Mouse (Mus musculus) CH12.LX (cell line): Measurements from ENCODE around the gene Fhl3. TPM values are rescaled to one million over a fixed set of nuclear protein-coding genes. Genes with fewer than 3 reads are reported as not detected.

Experiments
- DNase-seq: peaks from one replicate; pipeline ENCODE4 v3.0.0-alpha.2; 2013; ENCODE audit errors: extremely low read depth
- H3K27ac ChIP-seq: 2 replicates; pipeline ENCODE4 v1.5.1; 2012; ENCODE audit warnings: low read depth, mild to moderate bottlenecking, control low read depth, moderate library complexity; ENCODE audit not compliant: insufficient read depth
- H3K27me3 ChIP-seq: replicated peaks from 2 replicates; pipeline ENCODE3; 2012; ENCODE audit warnings: inconsistent platforms
- H3K36me3 ChIP-seq, 2 experiments: replicated peaks in 1 of 2; 2 replicates each; pipeline versions ENCODE3 to v1.6.1; 2012; ENCODE audit warnings: inconsistent platforms in 1 of 2, low read length in 1 of 2, mild to moderate bottlenecking in 1 of 2, mixed read lengths in 1 of 2, moderate library complexity in 1 of 2; ENCODE audit not compliant: control insufficient read depth in 1 of 2, insufficient read depth in 1 of 2
- H3K4me1 ChIP-seq, 2 experiments: 2 replicates each; pipeline ENCODE4 v1.6.1; 2012; ENCODE audit warnings: inconsistent platforms in 1 of 2, moderate library complexity in 1 of 2; ENCODE audit not compliant: insufficient read depth in 2 of 2, control insufficient read depth in 1 of 2
- H3K4me2 ChIP-seq: 2 replicates; pipeline ENCODE4 v1.6.1; 2012; ENCODE audit warnings: low read depth, mild to moderate bottlenecking, control low read depth; ENCODE audit not compliant: poor library complexity, insufficient read depth, severe bottlenecking
- H3K4me3 ChIP-seq, 3 experiments: fragments of 150-350 bp in 1 of 3; sonication (generic) in 1 of 3; replicated peaks in 1 of 3; 2 replicates each; pipeline versions ENCODE3 to v1.5.1; 2011 to 2012; ENCODE audit warnings: low read depth in 2 of 3, low read length in 2 of 3, mild to moderate bottlenecking in 2 of 3, moderate library complexity in 2 of 3, control low read depth in 1 of 3, improper control_type of control experiment in 1 of 3, inconsistent platforms in 1 of 3, mixed read lengths in 1 of 3; ENCODE audit not compliant: poor library complexity in 1 of 3
- H3K79me2 ChIP-seq: replicated peaks from 2 replicates; pipeline ENCODE4 v1.6.1; 2012; ENCODE audit warnings: mild to moderate bottlenecking, moderate library complexity; ENCODE audit not compliant: control insufficient read depth, poor library complexity, insufficient read depth, severe bottlenecking; ENCODE audit errors: extremely low read depth
- H3K9ac ChIP-seq: 2 replicates; pipeline ENCODE4 v1.6.1; 2012; ENCODE audit warnings: low read depth, mild to moderate bottlenecking, control low read depth, moderate library complexity; ENCODE audit not compliant: insufficient read depth
- H3K9me3 ChIP-seq: replicated peaks from 2 replicates; pipeline ENCODE3; 2012; ENCODE audit warnings: low read length, inconsistent platforms, mixed read lengths
- CHD2 ChIP-seq: IDR thresholded peaks from 2 replicates; pipeline ENCODE4 v1.6.1; 2011; ENCODE audit warnings: low read length, improper control_type of control experiment
- CTCF ChIP-seq, 2 experiments: IDR thresholded peaks in 1 of 2; conservative IDR thresholded peaks in 1 of 2; 2 replicates each; pipeline ENCODE4 v1.5.1; 2011 to 2012; ENCODE audit warnings: low read depth in 2 of 2, low read length in 2 of 2, improper control_type of control experiment in 1 of 2, inconsistent platforms in 1 of 2, mild to moderate bottlenecking in 1 of 2, moderate library complexity in 1 of 2
- E2F4 ChIP-seq: IDR thresholded peaks from 2 replicates; pipeline ENCODE4 v1.6.1; 2011; ENCODE audit warnings: low read depth, low read length, improper control_type of control experiment; ENCODE audit not compliant: insufficient replicate concordance
- EP300 ChIP-seq: IDR thresholded peaks from 2 replicates; pipeline ENCODE4 v1.6.1; 2011; ENCODE audit warnings: low read length, improper control_type of control experiment
- ETS1 ChIP-seq: conservative IDR thresholded peaks from 2 replicates; pipeline ENCODE4 v1.6.1; 2012; ENCODE audit warnings: low read depth, mild to moderate bottlenecking, inconsistent platforms, low read length, improper control_type of control experiment, moderate library complexity
- GABPA ChIP-seq: IDR thresholded peaks from 2 replicates; pipeline ENCODE4 v1.6.1; 2012; ENCODE audit warnings: low read depth, low read length, improper control_type of control experiment, inconsistent platforms; ENCODE audit not compliant: insufficient replicate concordance
- HCFC1 ChIP-seq: IDR thresholded peaks from 2 replicates; pipeline ENCODE4 v1.6.1; 2012; ENCODE audit warnings: low read depth, mild to moderate bottlenecking, inconsistent platforms, low read length, improper control_type of control experiment
- JUN ChIP-seq: IDR thresholded peaks from 2 replicates; pipeline ENCODE4 v1.6.1; 2011; ENCODE audit warnings: low read depth, mild to moderate bottlenecking, low read length, improper control_type of control experiment, moderate library complexity; ENCODE audit not compliant: insufficient read depth
- MAX ChIP-seq: IDR thresholded peaks from 2 replicates; pipeline ENCODE4 v1.6.1; 2011; ENCODE audit warnings: low read length, improper control_type of control experiment
- MEF2A ChIP-seq: IDR thresholded peaks from 2 replicates; pipeline ENCODE4 v1.6.1; 2014; ENCODE audit warnings: low read depth, mild to moderate bottlenecking, inconsistent platforms, low read length, improper control_type of control experiment, borderline replicate concordance
- NELFE ChIP-seq: IDR thresholded peaks from 2 replicates; pipeline ENCODE4 v1.6.1; 2011; ENCODE audit warnings: low read depth, low read length, improper control_type of control experiment
- NRF1 ChIP-seq: IDR thresholded peaks from 2 replicates; pipeline ENCODE4 v1.6.1; 2014; ENCODE audit warnings: low read depth, mild to moderate bottlenecking, inconsistent platforms, low read length, improper control_type of control experiment, moderate library complexity
- POLR2A ChIP-seq: IDR thresholded peaks from 2 replicates; pipeline ENCODE4 v1.6.1; 2011; ENCODE audit warnings: low read depth, mild to moderate bottlenecking, improper control_type of control experiment, low read length
- POLR2AphosphoS2 ChIP-seq: IDR thresholded peaks from 2 replicates; pipeline ENCODE4 v1.6.1; 2011; ENCODE audit warnings: low read depth, low read length, improper control_type of control experiment
- RAD21 ChIP-seq: IDR thresholded peaks from 2 replicates; pipeline ENCODE4 v1.6.1; 2011; ENCODE audit warnings: low read depth, mild to moderate bottlenecking, low read length, improper control_type of control experiment, moderate library complexity
- SMC3 ChIP-seq: IDR thresholded peaks from 2 replicates; pipeline ENCODE4 v1.6.1; 2011; ENCODE audit warnings: low read depth, low read length, improper control_type of control experiment
- TBP ChIP-seq: conservative IDR thresholded peaks from 2 replicates; pipeline ENCODE4 v1.6.1; 2011; ENCODE audit warnings: low read depth, low read length, improper control_type of control experiment
- UBTF ChIP-seq: IDR thresholded peaks from 2 replicates; pipeline ENCODE4 v1.6.1; 2012; ENCODE audit warnings: low read depth, mild to moderate bottlenecking, inconsistent platforms, low read length, improper control_type of control experiment, moderate library complexity
- USF2 ChIP-seq: conservative IDR thresholded peaks from 2 replicates; pipeline ENCODE4 v1.6.1; 2011; ENCODE audit warnings: low read depth, low read length, improper control_type of control experiment
- ZC3H11A ChIP-seq: IDR thresholded peaks from 2 replicates; pipeline ENCODE4 v1.6.1; 2012; ENCODE audit warnings: low read depth, mild to moderate bottlenecking, inconsistent platforms, low read length, improper control_type of control experiment
- ZKSCAN1 ChIP-seq: IDR thresholded peaks from 2 replicates; pipeline ENCODE4 v1.6.1; 2012; ENCODE audit warnings: low read depth, inconsistent platforms, low read length, improper control_type of control experiment, borderline replicate concordance
- ZNF384 ChIP-seq: IDR thresholded peaks from 2 replicates; pipeline ENCODE4 v1.6.1; 2012; ENCODE audit warnings: low read depth, low read length, improper control_type of control experiment, inconsistent platforms
- dilution Hi-C: fragments of 300-500 bp; cut with MboI; formaldehyde crosslinking; loops from 2 replicates; pipeline ENCODE4 v1.14.3; 2020; ENCODE audit warnings: low sequenced_read_pairs; ENCODE audit not compliant: extremely low pct_unique_long_range_greater_than_20kb, extremely low pct_ligation_motif_present
- in situ Hi-C: fragments of 300-500 bp; cut with MboI; formaldehyde crosslinking; loops from 3 replicates; pipeline ENCODE4 v1.14.3; 2019; ENCODE audit warnings: low sequenced_read_pairs, low pct_ligation_motif_present, low pct_unique_long_range_greater_than_20kb, mixed read lengths
- polyA plus RNA-seq: library from polyadenylated mRNA; unstranded; fragments of >175 nt; gene quantifications from 2 replicates; pipeline ENCODE4 v1.2.1, GENCODE M21; 2012; ENCODE audit warnings: low read depth; ENCODE audit not compliant: insufficient read length
- total RNA-seq, 2 experiments: library from RNA; depleted of rRNA; stranded (reverse); fragments of 300-350 nt in 1 of 2; fragments of >200 nt in 1 of 2; gene quantifications; 2 replicates each; pipeline ENCODE4 v1.2.3; 2012 to 2014

The Fhl3 gene
- total and polyA plus RNA-seq, 3 experiments, result 4.1 to 20.8 (median 10.8) TPM

GRCm38 (mm10) chr4:124709961-124710446, 9.5 kb downstream of the Fhl3 start (continued):
- no peak for TF ChIP-seq JUN
- no peak; the same call in 1 of the 2 replicates for TF ChIP-seq POLR2A
- no peak for TF ChIP-seq USF2
- TF ChIP-seq ZC3H11A, result no peak
- TF ChIP-seq E2F4, result peak; percentile 73; the same call in 1 of the 2 replicates
- TF ChIP-seq ZNF384, result no peak
- no peak for TF ChIP-seq SMC3

DNA sequence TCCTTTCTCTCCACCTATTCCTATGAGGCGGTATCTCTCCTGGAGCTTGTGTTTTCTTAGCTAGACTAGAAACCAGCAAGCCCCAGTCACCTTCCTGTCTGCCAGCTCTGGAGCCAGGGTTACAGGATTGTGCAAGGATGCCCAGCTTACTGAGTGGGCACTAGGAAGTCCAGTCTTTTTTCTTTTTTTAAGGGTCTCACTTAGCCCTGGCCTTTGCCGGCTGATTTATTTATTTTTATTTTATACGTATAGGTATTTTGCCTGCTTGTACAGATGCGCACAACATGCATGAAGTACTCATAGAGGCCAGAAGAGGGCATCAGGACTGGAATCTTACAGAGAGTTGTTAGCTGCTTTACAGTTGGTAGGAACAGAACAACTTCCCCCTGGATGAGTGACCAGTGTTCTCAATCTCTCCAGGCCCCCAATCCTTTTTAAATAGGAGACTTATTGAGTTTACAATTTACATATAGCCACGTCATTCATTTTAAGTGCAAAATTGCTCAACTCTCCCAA, 10.3 kb downstream of the Fhl3 start:
- dilution Hi-C loops (no loop called here), in situ Hi-C loops (no loop called here)
- Histone ChIP-seq H3K36me3 (peaks cover 15 to 23% of the 10 kb centered on the region in 2 experiments), H3K27ac (no peak overlapping the region), H3K9ac (0 out of 2 replicates have a peak overlapping the region, but pooled peaks have one; percentile 46), H3K4me1 (peaks cover 21 to 55% of the 10 kb centered on the region in 2 experiments), H3K9me3 (no peaks in the 10 kb centered on the region), H3K4me2 (peak overlapping the region; percentile 58), H3K4me3 (peak overlapping the region in 1 of 3 experiments; percentile 35), H3K27me3 (no peaks in the 10 kb centered on the region), H3K79me2 (peaks cover 11% of the 10 kb centered on the region)
- peak; percentile 73 for DNase-seq
- TF ChIP-seq NRF1 (no peak), CHD2 (no peak), SMC3 (peak; percentile 43), CTCF (conservative IDR thresholded peaks at IDR 0.05 in 1 of 2, IDR thresholded peaks at IDR 0.05 in 1 of 2; ENCODE audit: low read depth in 2 of 2, low read length in 2 of 2) (peak; percentile 33 to 67; a peak in 2 of 4 replicates), UBTF (no peak), RAD21 (peak; percentile 20), ZC3H11A (no peak), GABPA (no peak)

GRCm38 (mm10) chr4:124712618-124713017, 12.1 kb downstream of the Fhl3 start:
- Histone ChIP-seq H3K79me2 (peaks cover 23% of the 10 kb centered on the region), H3K4me3 (no peak overlapping the region), H3K9ac (no peak overlapping the region), H3K36me3 (peaks cover 14 to 22% of the 10 kb centered on the region in 2 experiments), H3K4me2 (no peak overlapping the region), H3K27me3 (no peaks in the 10 kb centered on the region), H3K4me1 (peaks cover 19 to 49% of the 10 kb centered on the region in 2 experiments), H3K9me3 (no peaks in the 10 kb centered on the region), H3K27ac (no peak overlapping the region)
- TF ChIP-seq POLR2AphosphoS2, result no peak
- TF ChIP-seq MEF2A, result no peak
- no peak for TF ChIP-seq EP300
- no peak for TF ChIP-seq NELFE
- TF ChIP-seq ETS1, result no peak
- no peak for TF ChIP-seq TBP
- no peak for TF ChIP-seq ZKSCAN1
- no peak for TF ChIP-seq MAX
- TF ChIP-seq HCFC1, result no peak
- TF ChIP-seq ZC3H11A, result no peak
- in situ Hi-C loops (no loop called here), dilution Hi-C loops (no loop called here)
- no peak for DNase-seq
